Mouse (Mus musculus) CD4-positive, CD25-positive, alpha-beta regulatory T cell, adult 2 months (primary cell): ENCODE data around the gene Wnk1.
"Not testable (repeated sequence)": the region's sequence is repeated elsewhere in the genome, so short reads cannot be mapped to it uniquely, and the experiment has no call there.

Experiments used
- DNase-seq: peaks from one replicate; pipeline ENCODE4 v3.0.0-alpha.2; 2012; ENCODE audit warnings: low read depth, low spot score

Wnk1 gene

GRCm38 (mm10) chr6:120038366-120039255 is at the start of gene Wnk1:
Gene Wnk1, minus strand, starts transcription at chr6:120038672.
- DNase-seq = peak; percentile 99

- not testable (repeated sequence) for DNase-seq
Observed at GRCm38 (mm10) chr6:120087041-120087440, 48.6 kb upstream of the Wnk1 start.

- DNase-seq = peak; percentile 52
Observed at GRCm38 (mm10) chr6:120085832-120086231, 47.4 kb upstream of the Wnk1 start.

- no peak for DNase-seq
Observed at GRCm38 (mm10) chr6:120084983-120085382, 46.5 kb upstream of the Wnk1 start.

DNA sequence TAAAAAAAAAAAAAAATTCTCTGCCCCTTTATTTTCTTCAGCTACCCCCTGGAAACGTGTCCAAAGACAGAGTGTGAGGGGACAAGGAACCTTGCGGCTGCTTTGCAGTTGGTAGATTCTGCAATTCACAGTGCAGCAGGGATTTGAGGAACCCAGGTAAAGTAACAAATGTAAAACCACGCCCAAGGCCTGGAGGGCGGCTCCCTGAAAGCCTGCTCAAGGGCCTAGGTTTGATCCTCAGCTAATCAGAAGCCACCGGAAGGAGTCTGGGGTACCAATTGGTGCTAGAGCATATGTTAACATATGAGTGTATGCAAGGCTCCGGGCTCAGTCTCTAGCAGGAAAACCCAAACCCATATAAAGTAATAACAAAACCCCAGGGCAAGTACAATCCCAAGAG is 45.0 kb upstream of the Wnk1 start:
- DNase-seq = peak; percentile 75

DNA sequence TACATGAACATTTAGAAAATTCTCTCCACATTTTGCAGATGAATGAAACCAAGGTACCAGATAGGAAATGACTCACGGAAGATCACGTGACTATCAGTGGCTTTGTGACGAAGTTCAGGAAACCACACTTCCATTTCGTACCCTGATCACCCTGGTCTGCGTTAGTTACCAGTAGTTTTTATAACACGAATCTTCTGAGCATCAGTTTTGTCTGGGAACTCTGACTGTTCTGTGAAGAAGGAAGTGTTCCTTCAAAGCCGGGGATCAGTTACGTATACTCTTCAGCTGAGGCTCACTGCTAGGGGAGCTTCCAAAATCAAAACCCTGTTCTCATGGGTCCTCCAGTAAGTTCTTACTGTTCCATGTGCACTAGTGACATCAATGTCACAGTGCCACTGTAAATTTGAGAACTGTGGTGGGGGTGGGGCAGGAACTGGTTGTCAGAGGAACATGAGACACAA is 44.5 kb upstream of the Wnk1 start:
- peak; percentile 94 for DNase-seq

- DNase-seq = peak; percentile 70
Observed at GRCm38 (mm10) chr6:120082251-120082950, 43.9 kb upstream of the Wnk1 start.

DNA sequence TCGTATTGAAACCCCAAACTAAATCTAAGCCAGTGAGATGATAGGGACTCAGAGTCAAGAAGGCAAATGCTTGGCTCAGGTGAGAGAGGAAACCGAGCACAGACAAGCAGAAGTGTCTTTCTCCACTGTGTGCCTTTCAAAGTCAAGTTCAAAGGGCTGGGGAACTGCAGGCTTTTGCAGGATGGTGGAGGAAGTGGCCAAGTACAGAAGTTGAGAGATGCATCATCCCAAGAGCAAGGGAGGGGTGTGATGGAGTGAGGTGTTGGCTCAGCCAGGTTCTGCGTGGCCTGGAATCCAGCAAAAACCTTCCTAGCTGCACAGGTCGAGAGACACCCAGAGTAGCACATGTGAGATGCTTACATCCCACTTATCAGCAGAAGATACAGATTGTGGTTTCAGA is 43.0 kb upstream of the Wnk1 start:
- DNase-seq = peak; percentile 67

GRCm38 (mm10) chr6:120079547-120079946 is 41.1 kb upstream of the Wnk1 start:
- no peak for DNase-seq

DNA sequence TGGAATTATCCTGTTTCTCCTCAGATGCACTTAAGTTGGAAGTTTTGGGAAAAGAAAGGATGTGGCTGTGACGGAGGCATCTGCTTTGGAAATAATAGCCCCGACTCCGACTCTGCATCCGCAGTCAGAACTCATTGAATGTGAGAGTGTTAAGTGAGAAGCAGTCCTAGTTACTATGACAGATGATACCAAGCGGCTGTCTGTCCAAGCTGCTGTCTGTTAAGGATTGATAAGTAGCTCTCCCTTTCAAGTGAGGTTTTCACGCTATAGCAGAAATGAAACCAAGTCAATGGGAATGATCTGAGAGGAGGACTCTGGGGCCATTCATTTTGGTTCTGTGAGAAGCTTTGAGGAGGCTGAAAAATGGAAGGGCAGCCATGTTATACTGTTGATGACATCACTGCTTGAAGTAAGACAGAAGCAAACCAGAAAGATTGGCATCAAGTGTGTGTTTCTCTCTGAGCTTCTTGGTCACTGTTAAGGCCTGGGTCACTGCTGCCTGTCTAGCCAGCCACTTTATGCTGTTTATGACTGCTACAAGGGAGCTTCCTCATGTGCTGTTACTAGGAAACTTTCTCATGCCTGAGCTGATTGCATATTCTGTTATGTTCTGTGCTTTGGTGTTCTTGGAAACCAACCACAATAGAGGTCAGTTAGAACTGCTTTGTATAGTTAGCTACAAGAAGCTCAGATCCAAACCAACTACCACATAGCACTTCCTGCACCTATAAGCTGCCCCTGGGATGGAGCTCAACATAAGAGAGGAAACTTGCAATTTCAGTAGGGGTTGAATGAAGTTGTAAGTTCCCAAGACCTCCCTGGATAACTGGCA is 38.4 kb upstream of the Wnk1 start:
- peak; percentile 32 for DNase-seq

DNA sequence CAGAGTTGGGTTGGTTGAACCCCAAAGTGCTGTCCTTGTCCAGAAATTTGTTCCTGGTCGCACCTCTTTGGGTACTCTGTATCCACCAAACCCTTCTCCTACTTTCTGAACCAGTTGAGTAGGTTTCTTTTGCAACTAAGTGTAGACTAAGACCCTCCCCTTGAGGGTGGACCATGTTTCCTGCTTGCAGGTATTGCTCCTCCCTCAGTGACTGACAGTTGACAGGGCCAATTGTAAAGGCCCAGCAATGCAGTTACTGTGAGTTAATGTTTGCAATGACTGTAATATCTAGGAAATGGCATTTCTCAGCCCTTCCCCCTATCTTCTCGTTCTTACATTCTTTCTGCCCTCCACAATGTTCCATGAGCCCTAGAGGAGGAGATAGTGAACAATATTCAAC is 34.2 kb upstream of the Wnk1 start:
- DNase-seq = peak; percentile 68

GRCm38 (mm10) chr6:120069546-120069945 is 31.1 kb upstream of the Wnk1 start:
- no peak for DNase-seq

DNA sequence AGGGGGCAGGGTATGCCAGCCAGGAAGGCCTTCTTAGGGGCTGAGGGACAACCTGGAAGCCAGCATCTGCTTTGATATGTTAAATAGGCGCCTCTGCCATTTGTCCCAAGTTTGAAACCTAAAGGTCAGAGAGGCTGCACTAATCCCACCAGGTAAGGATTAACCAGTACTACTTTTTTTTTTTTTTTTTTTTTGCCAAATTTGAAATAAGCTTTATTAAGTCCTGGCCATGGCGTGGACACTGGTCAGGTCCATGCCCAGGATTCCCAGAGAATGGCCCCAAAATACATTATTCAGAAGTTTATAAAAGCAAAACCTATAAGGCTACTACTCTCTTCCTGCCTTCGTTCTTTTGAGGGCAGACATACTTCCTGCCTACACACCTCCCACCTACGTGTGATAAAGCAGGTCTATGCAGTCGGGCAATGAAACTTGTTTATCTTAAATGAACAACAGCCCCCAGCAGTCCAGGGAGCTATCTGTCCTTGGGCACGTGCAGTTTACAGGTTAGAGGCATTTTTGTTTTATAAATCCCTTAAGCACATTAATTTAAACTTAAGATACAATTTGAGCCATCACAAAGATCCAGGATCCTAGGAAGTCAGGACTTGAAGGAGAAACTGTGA is 27.2 kb upstream of the Wnk1 start:
- DNase-seq = peak; percentile 75

GRCm38 (mm10) chr6:120064627-120065026 is 26.2 kb upstream of the Wnk1 start:
- no peak for DNase-seq

- no peak for DNase-seq
Observed at GRCm38 (mm10) chr6:120062934-120063333, 24.5 kb upstream of the Wnk1 start.

- peak; percentile 54 for DNase-seq
Observed at GRCm38 (mm10) chr6:120055666-120056540, 17.4 kb upstream of the Wnk1 start.

- no peak for DNase-seq
Observed at GRCm38 (mm10) chr6:120054412-120054811, 15.9 kb upstream of the Wnk1 start.

DNA sequence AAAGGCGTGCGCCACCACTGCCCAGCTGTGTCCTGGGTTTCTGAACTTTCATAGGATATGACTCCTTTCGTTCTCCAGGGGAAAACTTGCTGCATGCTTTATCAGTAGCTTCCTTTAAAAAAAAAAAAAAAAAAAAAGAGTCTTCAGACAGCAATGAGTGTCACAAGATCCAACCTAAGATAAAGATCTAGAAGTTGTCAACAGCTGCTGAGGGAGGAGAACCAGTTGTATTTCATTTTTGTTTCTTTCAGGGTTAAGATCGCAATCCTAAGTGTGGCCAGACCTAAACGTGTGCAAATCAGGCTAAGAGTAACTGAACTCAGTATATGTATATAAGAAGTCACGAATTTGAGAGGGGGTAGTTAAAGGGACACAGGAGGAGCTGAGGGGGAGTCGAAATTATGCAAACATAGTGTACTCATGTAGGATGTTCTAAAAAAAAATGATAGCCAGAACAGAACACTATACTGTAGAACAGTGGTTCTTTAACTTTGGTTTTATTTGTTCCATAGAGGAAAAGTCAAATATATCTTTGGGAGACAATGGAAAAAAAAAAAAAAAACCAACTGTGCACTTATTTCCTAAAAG is 9.3 kb upstream of the Wnk1 start:
- peak; percentile 55 for DNase-seq

DNA sequence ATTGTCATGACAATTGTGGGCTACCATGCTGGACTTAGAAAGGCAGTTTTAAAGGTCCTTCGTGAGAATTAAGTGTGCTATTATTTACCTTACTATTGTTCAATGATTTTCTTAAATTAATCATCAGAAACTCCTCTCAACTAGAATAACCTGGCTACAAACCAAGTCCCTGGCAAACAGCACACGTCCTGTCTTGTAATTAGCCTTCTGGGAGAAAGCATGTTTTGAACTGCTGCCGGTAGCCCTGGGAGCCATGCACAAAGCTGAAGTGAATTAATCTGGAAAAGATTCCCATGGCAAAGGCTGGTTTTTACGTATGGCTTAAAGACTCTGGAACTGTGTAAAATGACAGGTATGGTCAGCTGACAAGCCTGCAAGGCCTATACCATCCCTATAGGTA is 6.9 kb upstream of the Wnk1 start:
- no peak for DNase-seq

DNA sequence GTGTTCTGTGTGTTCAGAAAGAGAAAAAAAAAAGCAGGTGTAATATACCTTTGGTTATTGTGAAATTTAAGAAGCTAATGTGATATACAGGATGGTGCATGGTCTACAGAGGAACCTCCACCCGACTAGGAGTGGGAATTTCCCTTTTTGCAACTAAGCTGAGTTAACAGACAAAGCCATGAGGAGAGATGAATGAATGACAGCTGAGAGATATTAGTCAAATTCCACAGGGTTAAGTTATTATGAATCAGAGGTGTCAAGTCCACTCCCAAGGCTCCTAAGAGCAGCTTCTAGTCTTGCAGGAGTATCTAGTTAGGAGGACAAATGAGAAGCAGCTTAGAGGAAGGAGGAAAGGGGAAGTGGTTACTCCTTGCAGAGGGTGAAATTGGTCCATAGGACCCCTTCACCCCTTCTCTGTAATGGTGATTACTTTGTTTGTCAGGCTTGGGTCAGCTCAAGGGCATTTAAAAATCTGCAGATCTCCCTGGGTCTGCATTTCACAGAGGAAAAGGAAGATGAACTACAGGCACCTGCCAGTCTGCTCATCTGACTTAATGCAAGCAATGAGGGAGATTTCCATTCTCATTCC is 4.3 kb upstream of the Wnk1 start:
- peak; percentile 34 for DNase-seq
